Mouse (Mus musculus) gonadal fat pad, adult 2 months (tissue): Measurements from ENCODE around the gene Ddb1. TPM values are rescaled to one million over a fixed set of nuclear protein-coding genes. Genes with fewer than 3 reads are reported as not detected.
A peak's percentile ranks its signal among the peaks of the same experiment; 100 is the strongest.
"Not testable (repeated sequence)": the region's sequence is repeated elsewhere in the genome, so short reads cannot be mapped to it uniquely, and the experiment has no call there.

Experiments used
- DNase-seq: peaks from one replicate; pipeline ENCODE4 v3.0.0-alpha.2; 2012; ENCODE audit warnings: low read depth
- polyA plus RNA-seq: library from polyadenylated mRNA; depleted of rRNA; stranded (reverse); fragments of >200 nt; gene quantifications from 2 replicates; pipeline ENCODE4 v1.2.3, GENCODE M21; 2012; rRNA removed

The Ddb1 gene
- polyA plus RNA-seq = 168 and 176 TPM in 2 replicates

GRCm38 (mm10) chr19:10605293-10605900, at the start of gene Ddb1, which contains the start of gene Tkfc:
TSS of gene Ddb1 (plus strand) at chr19:10605327.
TSS of gene Tkfc (minus strand) at chr19:10605654.
- no peak for DNase-seq

GRCm38 (mm10) chr19:10555624-10556510, 49.3 kb upstream of the Ddb1 start, which contains the start of gene Tmem216:
TSS of gene Tmem216 (minus strand) at chr19:10556238.
- DNase-seq = peak; percentile 27

GRCm38 (mm10) chr19:10557001-10557400, 48.1 kb upstream of the Ddb1 start:
- DNase-seq = no peak

- no peak for DNase-seq
Observed at GRCm38 (mm10) chr19:10557430-10557829, 47.7 kb upstream of the Ddb1 start.

- not testable (repeated sequence) for DNase-seq
Observed at GRCm38 (mm10) chr19:10557837-10558375, 47.2 kb upstream of the Ddb1 start.

- no peak for DNase-seq
Observed at GRCm38 (mm10) chr19:10560108-10560507, 45.0 kb upstream of the Ddb1 start.

- no peak for DNase-seq
Observed at GRCm38 (mm10) chr19:10561558-10562314, 43.4 kb upstream of the Ddb1 start.

- DNase-seq = no peak
Observed at GRCm38 (mm10) chr19:10562351-10562750, 42.8 kb upstream of the Ddb1 start.

GRCm38 (mm10) chr19:10564278-10564677, 40.8 kb upstream of the Ddb1 start:
- DNase-seq = no peak

- no peak for DNase-seq
Observed at GRCm38 (mm10) chr19:10565217-10565616, 39.9 kb upstream of the Ddb1 start.

GRCm38 (mm10) chr19:10569627-10570026, 35.5 kb upstream of the Ddb1 start:
- DNase-seq = no peak

- DNase-seq = peak; percentile 71
Observed at GRCm38 (mm10) chr19:10576690-10577561, 28.2 kb upstream of the Ddb1 start, which contains the start of the genes Cyb561a3 and Tmem138. TSS of gene Cyb561a3 (plus strand) at chr19:10577172. TSS of gene Tmem138 (minus strand) at chr19:10577362.

- DNase-seq = no peak
Observed at GRCm38 (mm10) chr19:10580102-10580501, 25.0 kb upstream of the Ddb1 start.

GRCm38 (mm10) chr19:10580761-10581160, 24.4 kb upstream of the Ddb1 start:
- DNase-seq = no peak

GRCm38 (mm10) chr19:10581984-10582383, 23.1 kb upstream of the Ddb1 start:
- no peak for DNase-seq

GRCm38 (mm10) chr19:10583550-10584146, 21.5 kb upstream of the Ddb1 start:
- no peak for DNase-seq

- no peak for DNase-seq
Observed at GRCm38 (mm10) chr19:10585112-10585511, 20.0 kb upstream of the Ddb1 start.

GRCm38 (mm10) chr19:10587231-10587630, 17.9 kb upstream of the Ddb1 start:
- no peak for DNase-seq

GRCm38 (mm10) chr19:10589127-10589857, 15.8 kb upstream of the Ddb1 start:
- DNase-seq = no peak

- DNase-seq = no peak
Observed at GRCm38 (mm10) chr19:10590301-10590700, 14.8 kb upstream of the Ddb1 start.
